Mouse (Mus musculus): ENCODE results near the gene Dpagt1.
"Not testable (repeated sequence)": the region's sequence is repeated elsewhere in the genome, so short reads cannot be mapped to it uniquely, and the experiment has no call there.

The Dpagt1 gene

GRCm38 (mm10) chr9:44338574-44338973 lies 12.8 kb downstream of the Dpagt1 start:
- no peak for DNase-seq (ENCODE audit: low spot score)

GRCm38 (mm10) chr9:44341487-44341886 lies 15.7 kb downstream of the Dpagt1 start:
- no peak for DNase-seq (ENCODE audit: low spot score)

- no peak for DNase-seq (ENCODE audit: low spot score)
Measured at GRCm38 (mm10) chr9:44342173-44342572, 16.4 kb downstream of the Dpagt1 start.

- no peak for DNase-seq (ENCODE audit: low spot score)
Measured at GRCm38 (mm10) chr9:44342605-44343004, 16.8 kb downstream of the Dpagt1 start.

GRCm38 (mm10) chr9:44343290-44343689 lies 17.5 kb downstream of the Dpagt1 start:
- no peak for DNase-seq (ENCODE audit: low spot score)

- DNase-seq (ENCODE audit: low spot score), result peak; percentile 94
Measured at GRCm38 (mm10) chr9:44343781-44344421, 18.1 kb downstream of the Dpagt1 start, which contains the start of gene Hmbs. Gene Hmbs (minus strand): TSS chr9:44344228.

- DNase-seq (ENCODE audit: low spot score), result no peak
Measured at GRCm38 (mm10) chr9:44345570-44346433, 20.0 kb downstream of the Dpagt1 start.

GRCm38 (mm10) chr9:44347166-44347565 lies 21.3 kb downstream of the Dpagt1 start:
- no peak for DNase-seq (ENCODE audit: low spot score)

GRCm38 (mm10) chr9:44347621-44348020 lies 21.8 kb downstream of the Dpagt1 start:
- no peak for DNase-seq (ENCODE audit: low spot score)

GRCm38 (mm10) chr9:44348546-44348945 lies 22.7 kb downstream of the Dpagt1 start:
- DNase-seq (ENCODE audit: low spot score), result no peak

- DNase-seq (ENCODE audit: low spot score), result no peak
Measured at GRCm38 (mm10) chr9:44351396-44351795, 25.6 kb downstream of the Dpagt1 start.

- DNase-seq (ENCODE audit: low spot score), result no peak
Measured at GRCm38 (mm10) chr9:44352337-44352736, 26.5 kb downstream of the Dpagt1 start.

- DNase-seq (ENCODE audit: low spot score), result no peak
Measured at GRCm38 (mm10) chr9:44353142-44353541, 27.3 kb downstream of the Dpagt1 start.

GRCm38 (mm10) chr9:44357207-44357606 lies 31.4 kb downstream of the Dpagt1 start:
- no peak for DNase-seq (ENCODE audit: low spot score)

GRCm38 (mm10) chr9:44361190-44361917 lies 35.5 kb downstream of the Dpagt1 start, which contains the start of gene Vps11:
Gene Vps11 (minus strand): TSS chr9:44361670.
- DNase-seq (ENCODE audit: low spot score), result peak; percentile 96

GRCm38 (mm10) chr9:44361931-44362330 lies 36.1 kb downstream of the Dpagt1 start:
- DNase-seq (ENCODE audit: low spot score), result not testable (repeated sequence)

GRCm38 (mm10) chr9:44364480-44364879 lies 38.7 kb downstream of the Dpagt1 start:
- DNase-seq (ENCODE audit: low spot score), result peak; percentile 23

GRCm38 (mm10) chr9:44373386-44373785 lies 47.6 kb downstream of the Dpagt1 start:
- DNase-seq (ENCODE audit: low spot score), result no peak

GRCm38 (mm10) chr9:44376141-44376540 lies 50.3 kb downstream of the Dpagt1 start:
- no peak for DNase-seq (ENCODE audit: low spot score)

- DNase-seq (ENCODE audit: low spot score), result not testable (repeated sequence)
Measured at GRCm38 (mm10) chr9:44377335-44377734, 51.5 kb downstream of the Dpagt1 start.

GRCm38 (mm10) chr9:44378153-44378730 lies 52.4 kb downstream of the Dpagt1 start:
- DNase-seq (ENCODE audit: low spot score), result no peak
